Mouse (Mus musculus) E14TG2a.4 (cell line): ENCODE measurements at regions not wholly inside any gene's neighbourhood (a gene's known extent, or its start where the extent isn't known, plus 50 kb on each side); places are given as distances from the start of the nearest gene placed in this dataset.

Source experiments
- H3K27me3 ChIP-seq: 2 replicates; pipeline ENCODE4 v1.6.1; 2014; ENCODE audit warnings: low read length, control low read depth; ENCODE audit not compliant: insufficient read depth
- H3K36me3 ChIP-seq: 2 replicates; pipeline ENCODE4 v1.6.1; 2014; ENCODE audit warnings: low read length, control low read depth; ENCODE audit not compliant: insufficient read depth
- H3K4me1 ChIP-seq: replicated peaks from 2 replicates; pipeline ENCODE4 v1.6.1; 2014; ENCODE audit warnings: low read depth, low read length, control low read depth
- H3K4me3 ChIP-seq: replicated peaks from 2 replicates; pipeline ENCODE4 v1.5.1; 2014; ENCODE audit warnings: mild to moderate bottlenecking, low read length
- H3K9me3 ChIP-seq: 2 replicates; pipeline ENCODE4 v1.6.1; 2014; ENCODE audit warnings: low read length, control low read depth
- CTCF ChIP-seq: conservative IDR thresholded peaks from 2 replicates; pipeline ENCODE4 v1.5.1; 2014; ENCODE audit warnings: low read length
- NANOG ChIP-seq: IDR thresholded peaks from 2 replicates; pipeline ENCODE4 v1.6.1; 2014; ENCODE audit warnings: borderline replicate concordance, low read length, mixed read lengths
- POU5F1 ChIP-seq: IDR thresholded peaks from 2 replicates; pipeline ENCODE4 v1.6.1; 2014; ENCODE audit warnings: low read length, borderline replicate concordance

DNA sequence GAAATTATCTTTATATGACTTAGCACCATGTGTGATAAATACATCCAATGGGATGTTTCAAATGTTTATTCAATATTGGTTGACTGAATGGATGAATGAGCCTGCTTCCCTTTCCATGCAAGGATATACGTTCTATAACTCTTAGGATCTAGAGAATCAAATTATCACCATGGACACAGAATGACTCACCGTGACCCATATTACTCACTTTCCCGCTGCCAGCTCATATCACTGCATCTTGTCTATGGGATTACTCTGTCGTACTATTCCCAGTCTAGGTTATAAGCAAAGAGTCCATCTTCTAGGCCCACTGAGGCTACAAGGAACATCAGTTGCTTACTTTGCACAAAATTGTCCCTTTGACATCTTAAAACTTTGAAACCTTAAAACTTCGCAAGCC is 141.0 kb upstream of the Thbs1 start:
- Histone ChIP-seq H3K27me3 (no peaks in the 10 kb centered on the region), H3K36me3 (no peaks in the 10 kb centered on the region), H3K4me3 (no peak overlapping the region), H3K4me1 (no peaks in the 10 kb centered on the region), H3K9me3 (no peaks in the 10 kb centered on the region)
- TF ChIP-seq CTCF = no peak
- TF ChIP-seq NANOG = no peak
- TF ChIP-seq POU5F1 = no peak

DNA sequence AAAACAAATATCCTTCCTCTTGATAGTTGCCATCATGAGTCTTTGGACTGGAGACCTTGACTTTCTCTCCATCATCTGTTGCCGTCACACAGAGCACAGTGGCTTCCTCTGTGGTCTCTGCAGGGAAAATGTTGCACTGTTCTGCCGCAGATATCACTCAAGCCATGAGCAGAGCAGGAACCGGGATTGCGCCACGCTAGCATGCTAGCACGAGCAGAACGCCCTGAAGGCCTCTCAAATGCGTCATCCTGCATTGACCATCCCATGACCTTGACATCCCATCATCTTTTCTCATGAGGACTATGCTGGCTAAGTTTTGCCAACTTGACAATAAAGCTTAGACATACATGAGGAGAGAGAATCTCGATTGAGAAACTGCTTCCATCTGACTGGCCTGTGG is 134.6 kb upstream of the Thbs1 start:
- Histone ChIP-seq H3K4me1 (no peaks in the 10 kb centered on the region), H3K4me3 (no peak overlapping the region), H3K9me3 (no peaks in the 10 kb centered on the region), H3K27me3 (no peaks in the 10 kb centered on the region), H3K36me3 (no peaks in the 10 kb centered on the region)
- TF ChIP-seq CTCF = no peak
- TF ChIP-seq NANOG = no peak
- TF ChIP-seq POU5F1 = no peak

DNA sequence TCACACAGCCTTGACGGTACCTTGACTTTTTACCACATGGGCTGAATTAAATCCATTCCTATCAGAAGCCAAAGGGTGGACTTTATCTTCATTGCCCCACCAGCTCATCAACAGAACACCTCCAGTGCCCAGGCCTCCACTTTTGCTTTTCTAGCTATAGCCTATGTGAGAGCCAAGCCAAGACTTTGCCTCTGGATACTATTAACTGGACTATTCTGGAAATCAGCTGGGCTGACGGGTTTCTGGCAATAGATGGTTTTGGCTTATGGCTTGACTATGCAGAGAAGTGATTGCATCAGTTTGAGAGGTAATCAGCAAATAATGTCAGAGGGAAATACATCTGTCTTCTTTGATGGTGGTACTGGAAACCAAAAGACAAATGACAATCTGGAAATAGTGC is 130.8 kb upstream of the Thbs1 start:
- no peaks in the 10 kb centered on the region for H3K36me3 ChIP-seq
- TF ChIP-seq NANOG = no peak
- no peak for TF ChIP-seq CTCF
- TF ChIP-seq POU5F1 = no peak
- H3K9me3 ChIP-seq = no peaks in the 10 kb centered on the region
- H3K27me3 ChIP-seq = no peaks in the 10 kb centered on the region
- no peak overlapping the region for H3K4me3 ChIP-seq
- H3K4me1 ChIP-seq = no peaks in the 10 kb centered on the region

DNA sequence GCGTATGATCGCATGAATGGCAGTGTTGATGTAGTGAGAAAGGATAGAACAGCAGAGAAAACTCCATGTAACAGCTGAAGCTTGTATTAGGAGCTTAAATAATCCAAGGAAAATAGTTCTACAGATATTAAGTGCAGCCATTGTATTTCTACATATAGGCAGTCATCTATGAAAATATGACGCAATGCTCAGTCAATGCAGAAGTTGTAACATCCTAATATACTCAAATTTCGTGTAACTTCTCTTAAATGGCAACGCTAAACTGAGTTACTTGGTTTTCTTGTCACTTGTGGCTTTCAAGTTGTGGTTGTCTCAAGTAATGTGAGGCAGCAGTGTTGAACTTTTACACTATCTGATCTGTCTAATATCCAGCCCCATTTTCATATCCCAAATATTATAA is 127.1 kb upstream of the Thbs1 start:
- Histone ChIP-seq H3K27me3 (no peaks in the 10 kb centered on the region), H3K36me3 (no peaks in the 10 kb centered on the region), H3K4me3 (no peak overlapping the region), H3K4me1 (no peaks in the 10 kb centered on the region), H3K9me3 (no peaks in the 10 kb centered on the region)
- TF ChIP-seq NANOG = no peak
- TF ChIP-seq CTCF = no peak
- TF ChIP-seq POU5F1 = no peak

DNA sequence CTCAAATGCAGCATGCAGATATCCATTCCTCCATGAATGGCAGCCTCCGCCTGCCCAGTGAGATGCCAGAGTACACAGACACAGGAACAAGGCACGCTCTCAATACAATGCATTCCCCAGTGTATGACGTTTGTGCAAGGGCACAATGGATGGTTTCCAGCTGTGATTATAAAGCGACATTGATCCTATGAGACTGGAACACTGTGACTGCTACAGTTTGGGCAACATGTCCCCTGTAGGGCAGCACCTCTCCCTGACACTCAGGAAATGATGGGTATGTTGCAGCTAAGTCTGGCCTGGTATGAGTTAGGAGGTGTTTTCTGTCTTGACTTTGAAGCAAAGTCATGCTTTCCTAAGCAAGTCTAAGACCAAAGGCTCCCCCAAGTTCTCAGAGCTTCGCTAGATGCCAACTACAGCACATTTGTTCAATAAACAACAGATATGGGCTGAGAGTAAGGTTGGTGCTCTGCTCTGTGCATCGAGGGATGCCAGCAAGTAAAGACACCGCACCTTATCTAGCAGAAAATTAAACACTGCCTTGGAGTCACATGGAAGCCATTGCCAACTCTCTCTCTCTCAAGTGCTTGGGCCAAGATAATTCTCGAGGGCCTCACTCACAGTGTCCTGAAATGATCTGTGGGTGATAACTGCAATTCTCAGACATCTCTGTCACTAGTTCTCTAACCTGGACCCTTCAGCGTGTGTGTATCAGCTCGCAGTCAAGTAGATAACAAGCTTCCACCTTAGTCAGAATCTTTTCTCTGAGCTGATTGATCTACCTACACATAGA is 124.1 kb upstream of the Thbs1 start:
- Histone ChIP-seq H3K36me3 (no peaks in the 10 kb centered on the region), H3K4me3 (no peak overlapping the region), H3K4me1 (no peaks in the 10 kb centered on the region), H3K9me3 (no peaks in the 10 kb centered on the region), H3K27me3 (no peaks in the 10 kb centered on the region)
- TF ChIP-seq NANOG (no peak), POU5F1 (no peak), CTCF (no peak)

DNA sequence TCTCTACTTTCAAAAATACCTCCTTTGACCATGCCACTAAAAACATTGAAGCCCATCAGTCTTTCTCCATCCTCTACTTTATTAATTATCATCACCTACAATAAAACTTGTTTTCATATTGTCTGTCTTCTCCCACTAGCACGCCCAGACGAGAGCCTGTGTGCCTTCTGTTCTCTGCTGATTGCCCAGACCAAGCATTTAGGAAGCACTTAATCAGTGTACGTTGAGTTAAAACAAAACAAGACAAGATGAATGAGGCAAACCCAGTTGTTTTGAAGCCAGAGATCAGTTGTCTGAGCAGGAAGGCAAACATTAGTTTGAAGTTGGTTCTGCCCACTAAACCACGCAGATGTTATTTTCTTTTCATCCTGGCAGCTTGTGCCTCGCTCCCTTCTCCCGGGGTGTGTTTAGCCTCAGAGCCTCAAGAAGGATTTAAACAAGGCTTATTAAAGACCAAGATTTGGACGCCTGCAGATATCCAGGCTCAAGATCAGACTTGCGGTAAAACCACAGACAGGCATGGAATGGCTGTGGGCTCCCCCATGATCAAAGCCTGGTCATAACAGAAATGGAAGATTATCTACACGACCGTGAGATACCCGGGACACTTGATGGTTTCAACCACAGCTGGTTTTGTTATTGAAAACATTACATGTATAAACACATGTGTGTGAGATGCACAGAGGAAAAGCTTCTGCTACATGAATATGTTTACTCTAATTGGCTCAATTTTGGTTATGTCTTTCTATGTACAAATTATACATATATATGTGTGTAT is 123.1 kb upstream of the Thbs1 start:
- Histone ChIP-seq H3K9me3 (no peaks in the 10 kb centered on the region), H3K4me3 (no peak overlapping the region), H3K4me1 (no peaks in the 10 kb centered on the region), H3K27me3 (no peaks in the 10 kb centered on the region), H3K36me3 (no peaks in the 10 kb centered on the region)
- TF ChIP-seq CTCF = no peak
- TF ChIP-seq POU5F1 = no peak
- no peak for TF ChIP-seq NANOG

DNA sequence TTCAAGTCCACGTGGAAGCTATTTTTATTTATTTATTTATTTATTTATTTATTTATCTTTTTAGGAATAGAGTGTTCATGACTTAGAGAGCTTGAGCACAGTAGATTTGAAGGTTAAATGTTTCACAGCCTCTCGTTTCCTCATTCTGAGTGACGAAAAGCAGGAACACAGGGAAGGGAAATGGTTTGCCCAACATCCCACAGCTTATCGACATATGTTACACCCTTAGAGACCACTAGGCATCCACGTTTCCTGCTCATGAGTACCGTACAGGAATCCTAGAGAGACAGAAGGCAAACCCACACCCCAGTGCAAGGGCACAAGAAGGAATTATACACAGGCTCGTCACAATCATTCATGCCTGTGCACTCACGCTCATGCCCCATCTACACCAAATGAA is 122.5 kb upstream of the Thbs1 start:
- no peaks in the 10 kb centered on the region for H3K4me1 ChIP-seq
- no peaks in the 10 kb centered on the region for H3K36me3 ChIP-seq
- no peak overlapping the region for H3K4me3 ChIP-seq
- TF ChIP-seq CTCF = no peak
- TF ChIP-seq POU5F1 = no peak
- TF ChIP-seq NANOG = no peak
- no peaks in the 10 kb centered on the region for H3K9me3 ChIP-seq
- H3K27me3 ChIP-seq = no peaks in the 10 kb centered on the region

DNA sequence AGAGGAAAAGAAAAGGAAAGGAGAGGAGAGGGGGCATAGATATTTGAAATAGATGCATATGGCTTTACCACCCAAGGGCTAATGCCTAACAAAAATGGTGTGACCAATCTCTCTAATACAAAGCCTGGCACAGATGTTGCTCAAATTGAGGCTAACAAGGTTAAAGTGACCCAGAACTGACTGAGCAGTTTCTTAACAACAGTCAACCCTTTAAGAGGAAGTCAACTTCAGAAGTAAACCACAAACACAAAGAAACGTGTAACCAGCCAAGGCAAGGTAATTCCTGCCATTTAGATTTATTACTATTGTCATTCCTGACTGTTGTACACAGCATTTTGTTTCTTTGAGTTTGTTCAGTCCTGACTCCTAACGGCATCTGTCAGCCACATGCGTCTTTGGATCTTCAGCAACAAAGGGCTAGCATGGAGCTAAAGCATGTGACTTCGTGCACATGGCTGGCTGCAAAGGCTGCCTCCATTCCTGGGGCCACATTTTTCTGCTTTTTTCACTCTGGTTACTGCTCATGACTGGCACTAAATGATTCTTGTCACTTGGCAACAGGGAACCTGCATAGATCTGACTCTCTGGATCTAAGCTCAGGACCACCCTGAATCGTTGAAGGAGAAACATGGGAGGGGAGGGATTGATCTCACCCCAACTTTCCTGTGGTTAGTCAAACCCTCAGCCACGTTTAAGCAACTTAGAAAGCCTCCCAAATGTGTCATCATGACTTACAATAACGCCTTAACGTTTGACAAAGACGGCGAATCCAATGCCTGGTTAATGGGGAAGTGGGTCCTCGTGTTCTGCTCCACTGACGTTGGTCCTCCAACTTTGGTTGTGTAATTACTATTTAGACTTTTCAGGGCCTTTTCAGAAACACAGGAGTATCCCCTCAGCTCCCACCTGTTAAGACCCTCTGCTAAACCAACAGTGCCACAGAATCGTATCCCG is 115.3 kb upstream of the Thbs1 start:
- no peak for TF ChIP-seq CTCF
- TF ChIP-seq POU5F1 = no peak

More for the DNA sequence above, 115.3 kb upstream of the Thbs1 start:
- H3K4me1 ChIP-seq = no peaks in the 10 kb centered on the region
- H3K27me3 ChIP-seq = no peaks in the 10 kb centered on the region
- H3K4me3 ChIP-seq = no peak overlapping the region
- H3K9me3 ChIP-seq = no peaks in the 10 kb centered on the region
- H3K36me3 ChIP-seq = no peaks in the 10 kb centered on the region
